Mouse (Mus musculus) limb, embryonic 15.5 days (tissue): ENCODE data around the gene Slc25a41. TPM values are rescaled to one million over a fixed set of nuclear protein-coding genes. Genes with fewer than 3 reads are reported as not detected.
"Not testable (repeated sequence)": the region's sequence is repeated elsewhere in the genome, so short reads cannot be mapped to it uniquely, and the experiment has no call there.

Source experiments
- ATAC-seq: fragments of 200-750 bp; cut with Nextera tagmentation; 2 replicates; pipeline ENCODE4 v1.8.0; 2017; ENCODE audit warnings: low read depth, moderate TSS enrichment; ENCODE audit not compliant: insufficient number of reproducible peaks, low FRiP score, low TSS enrichment
- H3K27ac ChIP-seq: fragments of 300-500 bp; sonication (generic); 2 replicates; pipeline ENCODE4 v1.5.1; 2015; ENCODE audit warnings: moderate library complexity, mild to moderate bottlenecking, inconsistent platforms
- H3K27me3 ChIP-seq: fragments of 300-500 bp; sonication (generic); 2 replicates; pipeline ENCODE4 v1.6.1; 2015; ENCODE audit warnings: inconsistent platforms
- H3K36me3 ChIP-seq: fragments of 300-500 bp; sonication (generic); 2 replicates; pipeline ENCODE4 v1.6.1; 2015; ENCODE audit warnings: inconsistent platforms
- H3K4me1 ChIP-seq: fragments of 300-500 bp; sonication (generic); 2 replicates; pipeline ENCODE4 v1.6.1; 2015; ENCODE audit warnings: inconsistent platforms
- H3K4me2 ChIP-seq: fragments of 300-500 bp; sonication (generic); 2 replicates; pipeline ENCODE4 v1.6.1; 2015; ENCODE audit warnings: mild to moderate bottlenecking, inconsistent platforms
- H3K4me3 ChIP-seq: fragments of 300-500 bp; sonication (generic); 2 replicates; pipeline ENCODE4 v1.5.1; 2015; ENCODE audit warnings: mild to moderate bottlenecking, inconsistent platforms
- H3K9ac ChIP-seq: fragments of 300-500 bp; sonication (generic); 2 replicates; pipeline ENCODE4 v1.6.1; 2015; ENCODE audit warnings: inconsistent platforms
- H3K9me3 ChIP-seq: fragments of 300-500 bp; sonication (generic); 2 replicates; pipeline ENCODE4 v1.6.1; 2016; ENCODE audit warnings: inconsistent platforms
- WGBS: fragments of 180-500 bp; shearing (Covaris S2); methylation state at CpG from one replicate; pipeline ENCODE4 v1.1.7; 2015; 5-methylcytosine and 5-hydroxymethylcytosine counted together
- polyA plus RNA-seq: library from polyadenylated mRNA; unstranded; fragments of >200 nt; fragmentation: Nextera tagmentation; extraction: Ambion mirVana; gene quantifications from 2 replicates; pipeline ENCODE4 v1.2.1, GENCODE M21; 2015

Gene Slc25a41
- polyA plus RNA-seq, 1 experiment from 2014 or later: not detected

- Histone ChIP-seq H3K4me2 (no peak overlapping the region), H3K27me3 (peaks cover 61% of the 10 kb centered on the region), H3K9me3 (no peaks in the 10 kb centered on the region), H3K27ac (no peak overlapping the region), H3K36me3 (no peaks in the 10 kb centered on the region), H3K4me3 (no peak overlapping the region; the same call in 1 of the 2 replicates), H3K9ac (no peak overlapping the region), H3K4me1 (peaks cover 32% of the 10 kb centered on the region)
- no peak for ATAC-seq
- WGBS: 8% methylated on average over 8 of the region's 8 CpGs
Observed at GRCm38 (mm10) chr17:57063031-57063430, 21.6 kb upstream of the Slc25a41 start.

GRCm38 (mm10) chr17:57062548-57062947, 21.1 kb upstream of the Slc25a41 start:
- Histone ChIP-seq H3K4me2 (peak overlapping the region; percentile 37), H3K4me3 (peak overlapping the region; percentile 35), H3K27ac (no peak overlapping the region), H3K9me3 (no peaks in the 10 kb centered on the region), H3K36me3 (no peaks in the 10 kb centered on the region), H3K4me1 (peaks cover 32% of the 10 kb centered on the region), H3K9ac (0 out of 2 replicates have a peak overlapping the region, but pooled peaks have one; percentile 5), H3K27me3 (peaks cover 65% of the 10 kb centered on the region)
- no peak for ATAC-seq
- under 1% methylated on average over 22 of the region's 22 CpGs for WGBS

GRCm38 (mm10) chr17:57062011-57062521, 20.6 kb upstream of the Slc25a41 start:
- Histone ChIP-seq H3K27me3 (peaks cover 60% of the 10 kb centered on the region), H3K4me3 (peak overlapping the region; percentile 35), H3K9me3 (no peaks in the 10 kb centered on the region), H3K4me2 (peak overlapping the region; percentile 37), H3K27ac (no peak overlapping the region), H3K36me3 (no peaks in the 10 kb centered on the region), H3K4me1 (peaks cover 32% of the 10 kb centered on the region), H3K9ac (0 out of 2 replicates have a peak overlapping the region, but pooled peaks have one; percentile 5)
- whole genome bisulfite sequencing: 2% methylated on average over 39 of the region's 39 CpGs
- ATAC-seq: no peak

GRCm38 (mm10) chr17:57061069-57061468, 19.6 kb upstream of the Slc25a41 start:
- Histone ChIP-seq H3K9me3 (no peaks in the 10 kb centered on the region), H3K4me3 (no peak overlapping the region), H3K27me3 (peaks cover 58% of the 10 kb centered on the region), H3K4me1 (peaks cover 32% of the 10 kb centered on the region), H3K9ac (no peak overlapping the region), H3K4me2 (no peak overlapping the region), H3K27ac (no peak overlapping the region), H3K36me3 (no peaks in the 10 kb centered on the region)
- WGBS: 40% methylated on average over 10 of the region's 10 CpGs
- no peak for ATAC-seq

- peak overlapping the region; percentile 64 for H3K4me3 ChIP-seq
- under 1% methylated on average over 44 of the region's 44 CpGs for WGBS
- H3K4me1 ChIP-seq: peaks cover 32% of the 10 kb centered on the region
- H3K27ac ChIP-seq: no peak overlapping the region
- H3K4me2 ChIP-seq: peak overlapping the region; percentile 91
- peak; percentile 87 for ATAC-seq
- peaks cover 53% of the 10 kb centered on the region for H3K27me3 ChIP-seq
- no peaks in the 10 kb centered on the region for H3K9me3 ChIP-seq
- no peaks in the 10 kb centered on the region for H3K36me3 ChIP-seq
- H3K9ac ChIP-seq: no peak overlapping the region
Observed at GRCm38 (mm10) chr17:57060231-57060801, 18.9 kb upstream of the Slc25a41 start.

- ATAC-seq: peak; percentile 62
- Histone ChIP-seq H3K9ac (peak within 1 kb of the TSS; percentile 47), H3K27me3 (peaks cover 45% of the 10 kb centered on the region), H3K9me3 (no peaks in the 10 kb centered on the region), H3K4me2 (peak within 1 kb of the TSS; percentile 91), H3K27ac (no peak within 1 kb of the TSS), H3K4me1 (peaks cover 32% of the 10 kb centered on the region), H3K4me3 (peak within 1 kb of the TSS; percentile 64), H3K36me3 (0 out of 2 replicates have a peak, but pooled peaks cover 7% of the 10 kb centered on the region)
- WGBS: under 1% methylated on average over 35 of the region's 45 CpGs
Observed at GRCm38 (mm10) chr17:57059486-57059977, 18.1 kb upstream of the Slc25a41 start, which contains the start of gene Slc25a23. Slc25a23 (minus strand) TSS chr17:57059863.

- Histone ChIP-seq H3K36me3 (0 out of 2 replicates have a peak, but pooled peaks cover 10% of the 10 kb centered on the region), H3K4me1 (peaks cover 32% of the 10 kb centered on the region), H3K9ac (peak within 1 kb of the TSS; percentile 47), H3K4me3 (peak within 1 kb of the TSS; percentile 64), H3K9me3 (no peaks in the 10 kb centered on the region), H3K4me2 (peak within 1 kb of the TSS; percentile 91), H3K27me3 (peaks cover 40% of the 10 kb centered on the region), H3K27ac (no peak within 1 kb of the TSS)
- no peak for ATAC-seq
- 1% methylated on average over 19 of the region's 22 CpGs for WGBS
Observed at GRCm38 (mm10) chr17:57058891-57059485, 17.5 kb upstream of the Slc25a41 start, which contains the start of gene Crb3. Crb3 (plus strand) TSS chr17:57059105.

GRCm38 (mm10) chr17:57056246-57056645, 14.8 kb upstream of the Slc25a41 start:
- Histone ChIP-seq H3K4me3 (no peak overlapping the region), H3K27me3 (peaks cover 14% of the 10 kb centered on the region), H3K9me3 (no peaks in the 10 kb centered on the region), H3K9ac (no peak overlapping the region), H3K4me2 (no peak overlapping the region), H3K27ac (no peak overlapping the region), H3K36me3 (peaks cover 22% of the 10 kb centered on the region; the same call in 1 of the 2 replicates), H3K4me1 (peaks cover 20% of the 10 kb centered on the region)
- ATAC-seq: no peak
- WGBS: 73% methylated on average over 3 of the region's 3 CpGs

GRCm38 (mm10) chr17:57051679-57052078, 10.2 kb upstream of the Slc25a41 start:
- WGBS: 78% methylated on average over 4 of the region's 4 CpGs
- not testable (repeated sequence) for H3K27ac ChIP-seq, H3K9ac ChIP-seq

GRCm38 (mm10) chr17:57048816-57049215, 7.4 kb upstream of the Slc25a41 start:
- no peak for ATAC-seq
- no peak overlapping the region for H3K4me3 ChIP-seq
- H3K9ac ChIP-seq: no peak overlapping the region
- H3K4me1 ChIP-seq: no peaks in the 10 kb centered on the region
- no peaks in the 10 kb centered on the region for H3K27me3 ChIP-seq
- H3K4me2 ChIP-seq: no peak overlapping the region
- H3K27ac ChIP-seq: no peak overlapping the region
- peaks cover 12% of the 10 kb centered on the region; the same call in 1 of the 2 replicates for H3K36me3 ChIP-seq
- 97% methylated on average over 3 of the region's 3 CpGs for WGBS
- no peaks in the 10 kb centered on the region for H3K9me3 ChIP-seq

More at GRCm38 (mm10) chr17:57051679-57052078, 10.2 kb upstream of the Slc25a41 start:
- not testable (repeated sequence) for H3K27me3 ChIP-seq, ATAC-seq, H3K4me1 ChIP-seq, H3K4me3 ChIP-seq, H3K9me3 ChIP-seq, H3K4me2 ChIP-seq
- peaks cover 22% of the 10 kb centered on the region; the same call in 1 of the 2 replicates for H3K36me3 ChIP-seq

GRCm38 (mm10) chr17:57047406-57047805, 6.0 kb upstream of the Slc25a41 start:
- no peaks in the 10 kb centered on the region for H3K9me3 ChIP-seq
- H3K4me3 ChIP-seq: no peak overlapping the region
- H3K27me3 ChIP-seq: no peaks in the 10 kb centered on the region
- WGBS: 31% methylated on average over 5 of the region's 5 CpGs
- no peak overlapping the region for H3K27ac ChIP-seq
- H3K9ac ChIP-seq: no peak overlapping the region
- peaks cover 2% of the 10 kb centered on the region; the same call in 1 of the 2 replicates for H3K36me3 ChIP-seq
- ATAC-seq: 0 out of 2 replicates have a peak, but pooled peaks have one; percentile 45
- no peaks in the 10 kb centered on the region for H3K4me1 ChIP-seq
- H3K4me2 ChIP-seq: no peak overlapping the region

GRCm38 (mm10) chr17:57038978-57039377, 2.5 kb downstream of the Slc25a41 start:
- H3K4me2 ChIP-seq: no peak overlapping the region
- H3K9ac ChIP-seq: no peak overlapping the region
- 41% methylated on average over 8 of the region's 8 CpGs for WGBS
- ATAC-seq: no peak
- H3K36me3 ChIP-seq: no peaks in the 10 kb centered on the region
- no peak overlapping the region for H3K4me3 ChIP-seq
- 0 out of 2 replicates have a peak, but pooled peaks cover 3% of the 10 kb centered on the region for H3K9me3 ChIP-seq
- no peak overlapping the region for H3K27ac ChIP-seq
- H3K4me1 ChIP-seq: peaks cover 8% of the 10 kb centered on the region; the same call in 1 of the 2 replicates
- peaks cover 15% of the 10 kb centered on the region for H3K27me3 ChIP-seq
